Mouse (Mus musculus) skeletal muscle tissue, adult 2 months (tissue): ENCODE measurements at regions not wholly inside any gene's neighbourhood (a gene's known extent, or its start where the extent isn't known, plus 50 kb on each side); places are given as distances from the start of the nearest gene placed in this dataset.
A peak's percentile ranks its signal among the peaks of the same experiment; 100 is the strongest.

Experiments used
- DNase-seq: peaks from one replicate; pipeline ENCODE4 v3.0.0-alpha.2; 2012; ENCODE audit warnings: low read depth, low spot score

DNA sequence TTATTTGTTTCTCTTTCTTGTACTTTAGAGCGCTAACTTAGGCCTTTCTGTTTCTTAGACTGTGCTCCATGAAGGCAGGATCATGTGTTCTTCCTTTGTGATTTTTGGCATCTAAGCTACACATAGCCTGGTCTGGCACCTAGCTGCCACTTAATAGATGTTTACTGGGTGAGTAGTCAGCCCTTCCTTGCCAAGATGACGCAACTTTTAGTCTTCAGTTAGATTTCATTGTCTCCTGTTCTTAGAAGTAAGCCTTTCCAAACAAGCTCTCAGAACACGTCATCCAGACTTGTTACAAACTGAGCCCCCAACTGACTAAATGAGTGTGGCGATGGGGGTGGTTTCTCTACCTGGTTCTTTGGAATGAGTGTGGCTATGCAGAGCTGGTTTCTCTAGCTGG, 85.4 kb upstream of the Rapgef5 start:
- no peak for DNase-seq

DNA sequence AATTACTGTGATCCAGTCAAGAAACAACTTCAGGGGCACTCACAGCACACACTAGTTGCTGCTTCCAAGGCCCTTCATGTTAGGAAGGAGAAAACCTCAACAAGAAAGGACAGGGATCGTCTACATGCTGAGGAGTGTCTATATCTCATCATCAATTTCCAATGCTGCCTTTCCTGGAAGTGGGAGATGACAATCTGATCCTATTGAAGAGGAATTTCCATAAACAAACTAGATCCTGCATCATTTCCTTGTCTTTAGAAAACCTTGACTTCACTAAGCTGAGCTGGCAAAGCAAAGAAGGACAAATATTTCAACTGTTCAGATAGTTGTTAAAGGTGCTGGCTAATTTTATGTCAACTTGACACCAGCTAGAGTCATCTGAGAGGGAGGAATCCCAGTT, 83.5 kb upstream of the Rapgef5 start:
- DNase-seq = no peak

DNA sequence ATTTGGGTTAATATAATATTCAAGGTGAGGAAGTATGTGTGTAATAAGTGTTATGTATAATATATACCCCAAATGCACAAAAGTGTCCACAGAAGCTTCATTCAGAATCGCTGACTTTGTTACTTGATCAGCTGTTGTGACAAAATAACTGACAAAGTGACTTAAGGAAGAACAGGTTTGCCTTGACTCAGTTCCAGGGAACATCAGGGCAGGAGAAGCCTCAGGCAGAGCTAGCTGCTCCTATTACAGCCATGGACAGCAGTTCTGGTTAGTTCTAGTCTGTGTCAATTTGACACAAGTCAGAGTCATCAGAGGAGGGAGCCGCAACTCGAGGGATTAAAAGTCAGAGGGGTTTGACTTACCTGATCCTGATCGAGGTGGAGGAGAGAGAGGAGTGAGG, 79.3 kb upstream of the Rapgef5 start:
- DNase-seq = no peak

DNA sequence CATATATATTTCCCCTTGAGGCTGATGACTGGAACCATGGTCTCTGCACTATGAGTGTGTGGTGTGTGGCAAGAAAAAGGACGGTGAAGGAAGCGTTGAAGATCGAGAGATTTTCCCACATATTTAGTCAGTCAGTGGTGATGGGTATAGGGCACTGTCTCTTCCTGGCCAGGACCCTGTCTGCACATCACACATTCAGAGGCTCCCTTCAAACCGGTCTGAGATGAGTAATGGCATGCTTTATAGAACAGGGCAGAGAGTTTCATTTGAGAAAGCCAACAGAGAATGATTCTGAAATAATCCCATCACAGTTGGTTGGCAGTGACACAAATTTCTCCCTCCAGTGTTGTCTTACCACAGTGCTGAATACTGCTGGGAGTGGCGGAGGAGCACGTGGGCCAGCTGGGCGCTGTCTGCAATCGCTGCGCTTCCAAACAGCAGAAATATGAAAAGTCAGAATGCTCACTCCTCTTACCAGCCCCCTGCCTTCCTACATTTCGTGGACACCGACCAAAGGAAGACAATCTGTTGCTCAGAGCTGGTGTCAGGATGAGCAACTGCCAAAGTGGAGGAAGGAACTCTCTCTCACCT, 77.2 kb upstream of the Rapgef5 start:
- no peak for DNase-seq

DNA sequence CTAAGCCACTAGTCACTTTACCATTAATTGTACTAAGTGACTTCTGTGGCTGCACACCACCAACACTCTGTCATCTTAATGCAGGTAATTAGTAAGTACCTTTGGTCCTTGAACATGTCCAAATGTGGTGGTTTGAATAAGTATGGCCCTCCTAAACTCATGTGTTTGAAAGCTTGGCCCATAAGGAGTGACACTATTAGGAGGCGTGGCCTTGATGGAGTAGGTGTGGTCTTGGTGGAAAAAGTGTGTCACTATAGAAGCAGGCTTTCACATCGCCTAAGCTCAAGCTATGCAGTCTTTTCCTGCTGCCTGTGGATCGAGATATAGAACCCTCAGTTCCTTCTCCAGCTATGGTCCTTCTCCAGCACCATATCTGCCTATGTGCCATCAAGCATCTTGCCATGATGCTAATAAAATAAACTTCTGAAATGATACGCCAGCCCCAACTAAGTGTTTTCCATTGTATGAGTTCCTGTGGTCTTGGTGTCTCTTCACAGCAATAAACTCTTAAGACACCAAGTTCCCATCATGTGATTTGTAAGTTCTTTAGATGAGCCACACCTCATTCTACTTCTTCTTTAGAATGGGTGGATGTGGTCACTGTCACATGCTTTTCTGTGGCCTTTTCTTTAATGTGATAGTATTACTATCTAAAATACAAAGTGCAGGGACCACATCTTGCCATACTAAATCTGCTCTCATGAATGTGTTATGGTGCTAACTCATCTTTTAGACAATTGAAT, 71.9 kb upstream of the Rapgef5 start:
- DNase-seq = no peak

DNA sequence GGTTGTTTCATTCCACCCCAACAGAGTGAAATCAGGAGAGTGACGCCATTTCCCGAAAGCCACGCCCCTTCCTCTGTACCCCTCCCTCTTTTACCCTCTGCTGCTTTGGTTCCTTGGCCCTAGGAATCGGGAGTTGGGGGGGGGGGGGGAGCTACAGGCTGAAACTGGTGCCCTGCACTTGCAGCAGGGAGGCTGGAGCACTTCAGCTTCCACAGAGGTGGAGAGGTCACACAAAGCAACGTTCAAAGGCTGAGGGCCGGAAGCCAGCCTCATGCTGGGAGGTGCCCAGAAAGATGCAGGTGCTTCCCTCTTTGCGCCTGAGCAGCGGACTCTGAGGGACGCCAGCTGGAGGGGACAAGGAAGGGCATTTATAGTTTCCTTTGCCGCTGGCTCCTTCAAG, 69.1 kb upstream of the Rapgef5 start:
- peak; percentile 17 for DNase-seq

DNA sequence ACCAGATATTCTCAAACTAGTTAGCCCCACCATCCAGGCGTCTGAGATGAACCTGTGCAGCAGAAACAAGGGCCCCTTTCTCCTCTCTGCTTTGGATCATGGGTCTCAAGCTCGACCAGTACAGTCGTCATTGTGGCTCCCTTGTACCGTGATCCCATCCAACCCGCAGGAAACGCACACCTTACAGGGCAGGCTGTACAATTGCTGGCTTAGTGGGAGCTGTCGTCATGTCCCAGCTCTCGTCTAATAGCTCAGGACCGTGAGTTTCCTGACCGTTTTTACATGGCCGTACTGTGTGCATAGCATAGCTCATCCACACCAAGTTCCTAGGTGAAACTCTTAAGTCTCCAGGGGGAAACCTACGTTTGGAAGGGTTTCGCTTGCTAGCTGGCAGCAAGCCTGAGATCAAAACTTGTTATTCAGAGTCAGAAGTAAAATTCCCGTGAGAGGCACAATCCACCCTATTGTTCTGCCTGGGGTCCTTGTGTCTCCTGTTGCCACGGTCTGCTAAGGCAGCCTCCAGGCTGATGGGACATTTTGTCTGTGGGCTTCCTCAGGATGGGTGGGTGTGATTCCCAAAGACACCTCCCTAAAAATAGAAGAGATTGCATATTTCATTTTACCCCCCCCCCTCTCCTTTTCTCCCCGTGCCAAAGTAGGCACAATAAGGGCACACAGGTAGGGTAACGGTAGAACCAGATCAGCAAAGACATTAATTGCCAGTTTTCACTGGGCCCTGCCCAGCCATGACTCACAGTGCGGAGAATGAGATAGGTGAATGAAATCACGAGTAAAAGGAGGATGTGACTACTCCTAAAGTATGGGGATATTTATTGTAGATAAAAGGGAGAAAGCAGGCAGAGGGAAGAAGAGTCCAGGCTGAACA, 68.2 kb upstream of the Rapgef5 start:
- DNase-seq = no peak

DNA sequence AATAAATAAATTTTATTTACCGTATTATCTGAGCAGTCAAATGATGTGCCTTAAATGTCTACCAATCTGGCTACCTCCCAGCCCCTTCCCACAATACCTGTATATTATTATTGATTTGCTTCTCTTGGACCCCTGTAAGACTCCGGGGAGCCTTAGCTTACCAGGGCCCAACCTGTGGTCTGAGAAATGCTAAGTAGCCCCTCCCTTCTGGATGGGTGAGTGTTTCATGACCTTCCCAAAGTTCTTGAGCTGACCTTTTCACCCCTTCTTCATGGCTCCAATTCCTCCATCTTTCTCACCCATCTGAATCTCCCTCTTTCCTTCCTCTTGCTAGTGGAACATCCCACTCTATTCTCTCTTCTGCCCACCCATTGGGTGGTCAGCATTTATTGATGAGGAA, 67.2 kb upstream of the Rapgef5 start:
- DNase-seq = no peak

DNA sequence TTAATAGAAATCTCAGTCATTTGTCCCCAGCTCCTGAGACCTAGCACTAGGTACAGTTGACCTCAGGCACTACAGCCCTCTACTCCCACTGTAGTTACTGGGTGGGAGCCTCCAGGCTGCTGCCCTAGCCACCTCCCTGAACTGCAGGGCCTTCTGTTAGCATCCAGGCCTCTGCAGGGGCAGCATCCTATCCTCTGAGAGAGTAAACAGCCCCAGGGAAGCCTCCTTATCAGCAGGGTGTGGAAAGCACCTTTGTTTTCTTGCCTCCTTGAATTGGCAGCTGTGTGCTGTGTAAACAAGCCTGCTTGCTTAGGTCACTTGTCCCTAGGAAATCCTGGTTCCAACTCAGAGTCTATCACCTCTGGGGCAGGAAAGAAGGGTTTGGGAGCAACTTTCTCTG, 66.2 kb upstream of the Rapgef5 start:
- DNase-seq = no peak

DNA sequence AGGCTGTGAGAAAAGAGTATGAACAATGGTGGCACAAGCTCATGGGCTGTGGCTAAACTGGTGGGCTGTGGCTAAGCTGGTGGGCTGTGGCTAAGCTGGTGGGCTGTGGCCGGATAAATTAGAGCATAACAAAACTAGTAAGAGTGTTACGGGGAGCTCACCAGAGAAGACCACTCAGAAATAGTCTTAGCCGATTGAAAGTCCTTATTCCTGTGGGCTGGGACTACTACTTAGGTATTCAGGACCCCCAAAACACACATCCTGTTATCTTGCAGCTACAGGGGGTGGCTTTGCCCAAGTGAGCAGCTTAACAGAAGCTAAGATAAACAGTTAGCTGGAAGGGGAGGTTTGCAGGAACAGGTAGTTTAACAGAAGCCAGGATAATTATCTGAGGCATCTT, 65.4 kb upstream of the Rapgef5 start:
- DNase-seq = no peak

DNA sequence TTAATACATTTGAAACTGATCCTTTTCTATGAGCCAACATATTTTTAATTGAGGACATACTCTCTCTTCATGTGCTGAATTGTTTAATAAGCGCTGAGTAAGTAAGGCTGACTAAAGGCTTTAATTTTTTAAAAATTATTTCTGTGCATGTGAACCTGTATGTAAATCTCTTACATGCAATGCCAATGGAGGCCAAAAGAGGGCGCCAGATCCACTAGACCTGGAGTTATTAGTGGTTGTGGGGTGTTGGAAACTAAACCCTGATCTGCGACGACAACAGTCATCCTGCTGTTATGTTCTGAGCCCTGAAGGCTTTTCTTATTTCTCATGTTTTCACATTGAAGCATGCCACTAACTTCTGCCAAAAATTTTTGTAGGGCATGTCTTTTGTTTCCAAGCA, 64.8 kb upstream of the Rapgef5 start:
- no peak for DNase-seq

DNA sequence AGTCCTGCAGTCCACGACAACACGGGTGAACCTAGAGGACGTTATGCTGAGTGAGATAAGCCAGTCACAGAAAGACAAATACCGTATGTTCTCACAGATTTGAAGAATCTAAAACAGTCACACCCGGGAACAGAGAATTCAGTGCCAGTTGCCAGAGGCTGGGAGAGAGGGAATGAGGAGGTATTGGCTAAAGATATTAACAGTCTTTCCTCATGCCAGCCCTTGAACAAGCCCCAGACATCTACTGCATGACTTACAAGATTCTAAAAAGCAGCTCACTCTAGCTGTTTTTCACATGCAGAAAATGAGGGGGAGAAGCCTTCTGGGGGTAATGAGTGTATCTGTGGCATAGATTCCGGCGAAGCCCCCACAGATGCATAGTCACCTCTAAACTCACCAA, 60.5 kb upstream of the Rapgef5 start:
- DNase-seq = no peak

DNA sequence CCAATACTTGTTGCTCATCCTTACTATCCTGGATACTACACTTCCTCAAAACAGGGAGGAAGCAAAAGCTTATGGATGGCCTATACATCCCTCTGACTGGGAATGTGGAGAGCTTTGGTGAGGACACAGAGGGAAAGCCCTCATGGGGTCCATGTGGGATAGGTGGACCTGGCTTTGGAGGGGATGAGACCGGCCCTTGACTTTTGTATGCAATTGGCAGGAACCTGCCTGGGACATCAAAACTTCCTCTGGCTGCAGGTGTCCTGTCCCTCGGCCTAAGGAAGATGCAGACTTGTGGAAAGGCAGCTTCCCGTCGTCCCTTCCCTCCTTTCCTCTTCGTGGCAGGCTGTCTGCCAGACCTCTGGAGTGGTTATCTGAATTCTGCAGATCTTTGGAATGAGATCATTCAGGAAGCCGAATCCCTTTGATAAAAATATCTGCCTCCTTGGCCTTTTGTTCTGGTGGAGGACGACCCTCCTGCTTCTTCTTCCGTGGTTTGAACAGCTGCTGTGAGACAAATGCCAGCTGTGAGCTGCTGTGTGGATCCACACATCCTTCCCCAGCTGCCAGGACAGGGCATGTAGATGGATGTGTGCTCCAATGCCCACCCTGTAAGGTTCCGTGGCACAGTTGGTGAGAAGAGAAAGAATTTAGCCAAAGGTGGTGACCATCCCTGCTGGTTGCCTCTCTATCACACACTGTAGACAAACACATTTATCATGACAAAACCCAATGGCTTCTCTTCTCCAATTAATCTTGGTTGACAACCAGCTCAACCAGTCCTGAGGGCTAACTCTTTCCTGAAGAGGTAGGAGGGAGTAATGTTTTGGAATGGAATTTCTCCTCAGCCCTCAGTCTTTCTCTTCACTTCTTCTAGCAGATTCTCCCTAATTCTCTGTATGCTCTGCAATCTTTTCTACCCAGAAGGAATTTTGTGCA, 57.9 kb upstream of the Rapgef5 start:
- DNase-seq = no peak

DNA sequence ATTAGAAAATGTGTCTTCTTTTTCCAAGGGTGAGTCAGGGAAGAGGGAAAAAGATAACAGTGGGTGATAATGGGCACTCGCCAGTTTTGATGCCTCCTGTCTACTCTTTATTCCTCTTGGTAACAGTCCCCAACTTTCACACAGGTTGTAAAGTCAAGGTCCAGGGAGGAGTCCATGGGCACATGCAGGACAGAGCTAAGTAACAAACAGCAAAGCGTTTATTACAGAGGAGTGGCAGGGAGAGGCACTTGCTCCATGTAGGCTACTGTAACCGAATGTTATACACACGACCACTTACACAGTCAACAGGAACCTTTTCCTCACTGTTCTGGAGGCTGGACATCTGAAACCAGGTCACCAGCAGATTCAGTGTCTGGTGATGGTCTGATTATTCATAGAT, 56.7 kb upstream of the Rapgef5 start:
- no peak for DNase-seq

DNA sequence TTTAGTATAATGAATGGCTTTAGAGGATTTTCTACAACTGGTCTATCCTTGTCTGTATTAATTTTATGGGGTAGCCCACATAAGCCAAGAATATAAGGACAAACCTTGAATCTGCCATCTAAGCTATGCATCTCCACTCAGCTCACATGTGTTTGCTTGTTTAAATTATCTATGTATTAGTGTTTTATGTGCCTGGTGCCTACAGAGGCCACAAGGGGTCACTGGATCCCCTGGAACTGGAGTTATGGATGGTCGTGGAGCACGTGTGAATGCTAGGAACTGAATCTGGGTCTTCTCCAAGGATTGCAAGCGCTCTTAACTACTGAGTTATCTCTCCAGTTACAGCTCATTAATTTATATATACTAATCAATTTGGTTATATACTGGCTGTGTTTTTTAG, 51.1 kb upstream of the Rapgef5 start:
- DNase-seq = no peak

DNA sequence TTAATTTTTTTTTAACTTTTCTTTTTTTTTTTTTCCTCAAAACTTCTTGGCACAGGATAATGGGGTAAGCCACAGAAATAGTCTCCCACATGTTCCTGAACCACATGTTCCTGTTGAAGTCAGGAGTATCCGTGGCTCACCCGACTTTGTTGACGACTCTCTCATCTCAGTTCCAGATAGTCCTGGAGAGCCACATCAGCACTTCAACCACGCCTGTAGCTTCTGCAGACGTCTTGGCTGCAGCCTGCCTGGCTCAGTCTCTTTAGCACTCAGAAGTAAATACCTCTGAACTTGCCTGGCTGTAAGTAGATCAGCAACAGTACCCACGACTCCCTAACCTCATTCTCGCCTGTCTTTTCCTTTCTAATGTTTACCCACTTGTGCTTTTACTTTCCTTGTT, 50.3 kb upstream of the Rapgef5 start:
- DNase-seq = peak; percentile 34
